Mouse (Mus musculus) embryonic fibroblast, embryonic 13.5 days (primary cell): ENCODE data around the gene Map3k12.

Experiments
- CTCF ChIP-seq: IDR thresholded peaks from 2 replicates; pipeline ENCODE4 v1.5.1; 2011; ENCODE audit warnings: mild to moderate bottlenecking, control low read depth, low read length, moderate library complexity, borderline replicate concordance; ENCODE audit not compliant: insufficient read depth
- POLR2A ChIP-seq: IDR thresholded peaks from 2 replicates; pipeline ENCODE4 v1.6.1; 2011; ENCODE audit warnings: low read depth, mild to moderate bottlenecking, control low read depth, low read length, moderate library complexity

- TF ChIP-seq CTCF (no peak), POLR2A (no peak)
Measured at GRCm38 (mm10) chr15:102555581-102555980, 38.7 kb upstream of the Map3k12 start.
